ENCODE assay signal across 32 mouse cellular contexts in genomic region chr2:11259361-11259760, GRCm38 (mm10).
DNase-seq lines count a peak whose midpoint lies in the region; ATAC-seq lines count a peak whose summit lies in the region.
"Had no signal": no experiment of that assay in that cellular context is flagged by ENCODE, and none has a peak within 500 bp of the region (broad histone marks: within the 10 kb centered on the region; RNA-seq: fewer than 3 reads in every experiment).

No protein-coding gene starts in this region.

- H3K27me3 ChIP-seq in hindbrain, embryonic 11.5 days (ENCODE audit: control insufficient read depth, insufficient read depth, low read length) = no peaks in the 10 kb centered on the region
- H3K27me3 ChIP-seq: heart, embryonic 15.5 days; hindbrain, embryonic 15.5 days; intestine, embryonic 15.5 days; limb, embryonic 15.5 days; liver, embryonic 13.5 days; megakaryocyte, embryonic 14.5 days; midbrain, embryonic 12.5 days; stomach, embryonic 15.5 days had no signal

- H3K4me3 ChIP-seq in hindbrain, embryonic 11.5 days (ENCODE audit: low read depth, low read length) = no peak overlapping the region
- H3K4me3 ChIP-seq: erythroblast, embryonic 14.5 days; heart, embryonic 15.5 days; hindbrain, embryonic 15.5 days; intestine, embryonic 15.5 days; limb, embryonic 10.5 days; limb, embryonic 15.5 days; liver, embryonic 13.5 days; megakaryocyte, embryonic 14.5 days; midbrain, embryonic 12.5 days; myocyte; stomach, embryonic 15.5 days had no signal

- ATAC-seq in inflammation-experienced regulatory T-cells, adult 6 months = peak; percentile 9
- ATAC-seq in hindbrain, embryonic 11.5 days (ENCODE audit: low FRiP score) = no peak
- ATAC-seq: forebrain, embryonic 16.5 days; intestine, embryonic 15.5 days; lung, postnatal 0 days had no signal

- WGBS in hindbrain, embryonic 11.5 days = 87% methylated on average over 5 of the region's 5 CpGs

- H3K9me3 ChIP-seq in hindbrain, embryonic 11.5 days (ENCODE audit: control insufficient read depth, low read length) = no peaks in the 10 kb centered on the region
- H3K9me3 ChIP-seq: heart, embryonic 15.5 days; hindbrain, embryonic 15.5 days; intestine, embryonic 15.5 days; limb, embryonic 10.5 days; limb, embryonic 15.5 days; liver, embryonic 13.5 days; megakaryocyte, embryonic 14.5 days; midbrain, embryonic 12.5 days; stomach, embryonic 15.5 days had no signal

- H3K9ac ChIP-seq in hindbrain, embryonic 11.5 days (ENCODE audit: low read depth, low read length) = no peak overlapping the region
- H3K9ac ChIP-seq: heart, embryonic 15.5 days; hindbrain, embryonic 15.5 days; intestine, embryonic 15.5 days; limb, embryonic 15.5 days; liver, embryonic 13.5 days; midbrain, embryonic 12.5 days; stomach, embryonic 15.5 days had no signal

- peak; percentile 14 for DNase-seq in thymus, postnatal 0 days (ENCODE audit: low spot score)
- DNase-seq in thymus, postnatal 10 days (ENCODE audit: low spot score in 2 of 2) = no peak
- DNase-seq in R1 (ENCODE audit: low read depth, low spot score) = peak; percentile 32
- DNase-seq in adrenal gland, adult 2 months = no peak
- DNase-seq in neural tube, embryonic 10.5 days (ENCODE audit: extremely low spot score, low spot score) = no peak
- no peak for DNase-seq in hindbrain, embryonic 11.5 days (ENCODE audit: low spot score)
- DNase-seq: adrenal gland, postnatal 14 days; cerebellum, adult 11-12 months; cerebellum, postnatal 10 days; gastrocnemius, postnatal 10 days; heart, postnatal 36 days; kidney, adult 2 months; kidney, postnatal 4 days; layer of hippocampus, postnatal 36 days; liver, embryonic 13.5 days; lung, adult 18-20 months; lung, postnatal 4 days; right cerebral cortex, postnatal 14 days had no signal

- no peaks in the 10 kb centered on the region for H3K4me1 ChIP-seq in hindbrain, embryonic 11.5 days (replicated peaks; ENCODE audit: control insufficient read depth, insufficient read depth, low read length)
- H3K4me1 ChIP-seq: heart, embryonic 15.5 days; hindbrain, embryonic 15.5 days; intestine, embryonic 15.5 days; limb, embryonic 10.5 days; limb, embryonic 15.5 days; liver, embryonic 13.5 days; midbrain, embryonic 12.5 days; stomach, embryonic 15.5 days had no signal

- no peak overlapping the region for H3K27ac ChIP-seq in hindbrain, embryonic 11.5 days (ENCODE audit: low read depth, low read length)
- H3K27ac ChIP-seq: heart, embryonic 15.5 days; hindbrain, embryonic 15.5 days; intestine, embryonic 15.5 days; kidney, postnatal 0 days; limb, embryonic 10.5 days; limb, embryonic 15.5 days; liver, embryonic 13.5 days; midbrain, embryonic 12.5 days; stomach, embryonic 15.5 days had no signal

- no peaks in the 10 kb centered on the region for H3K36me3 ChIP-seq in hindbrain, embryonic 11.5 days (ENCODE audit: control insufficient read depth, insufficient read depth, low read length)
- H3K36me3 ChIP-seq: heart, embryonic 15.5 days; hindbrain, embryonic 15.5 days; intestine, embryonic 15.5 days; limb, embryonic 10.5 days; limb, embryonic 15.5 days; liver, embryonic 13.5 days; midbrain, embryonic 12.5 days; stomach, embryonic 15.5 days had no signal

- H3K4me2 ChIP-seq in hindbrain, embryonic 11.5 days (replicated peaks; ENCODE audit: low read depth, low read length) = no peak overlapping the region
- H3K4me2 ChIP-seq: heart, embryonic 15.5 days; hindbrain, embryonic 15.5 days; intestine, embryonic 15.5 days; limb, embryonic 15.5 days; liver, embryonic 13.5 days; midbrain, embryonic 12.5 days; stomach, embryonic 15.5 days had no signal

Comparison
In these comparisons a context has a peak if more than half of its experiments do, and no peak if none do; other contexts are left out.
1. DNase-seq: peak in thymus, postnatal 0 days (single experiment) and R1 (single experiment); none in thymus, postnatal 10 days (0 of 2), adrenal gland, adult 2 months (single experiment), neural tube, embryonic 10.5 days (single experiment) and hindbrain, embryonic 11.5 days (single experiment).